Mouse (Mus musculus) cerebellum, adult (tissue): ENCODE data around the gene Lrrc58.

ENCODE experiments used
- ATAC-seq: cut with Nextera tagmentation; 2 replicates; pipeline ENCODE4 v1.9.2; 2017; ENCODE audit warnings: mild to moderate bottlenecking, moderate library complexity, mixed read lengths; ENCODE audit not compliant: insufficient number of reproducible peaks, low FRiP score, low TSS enrichment

The Lrrc58 gene

DNA sequence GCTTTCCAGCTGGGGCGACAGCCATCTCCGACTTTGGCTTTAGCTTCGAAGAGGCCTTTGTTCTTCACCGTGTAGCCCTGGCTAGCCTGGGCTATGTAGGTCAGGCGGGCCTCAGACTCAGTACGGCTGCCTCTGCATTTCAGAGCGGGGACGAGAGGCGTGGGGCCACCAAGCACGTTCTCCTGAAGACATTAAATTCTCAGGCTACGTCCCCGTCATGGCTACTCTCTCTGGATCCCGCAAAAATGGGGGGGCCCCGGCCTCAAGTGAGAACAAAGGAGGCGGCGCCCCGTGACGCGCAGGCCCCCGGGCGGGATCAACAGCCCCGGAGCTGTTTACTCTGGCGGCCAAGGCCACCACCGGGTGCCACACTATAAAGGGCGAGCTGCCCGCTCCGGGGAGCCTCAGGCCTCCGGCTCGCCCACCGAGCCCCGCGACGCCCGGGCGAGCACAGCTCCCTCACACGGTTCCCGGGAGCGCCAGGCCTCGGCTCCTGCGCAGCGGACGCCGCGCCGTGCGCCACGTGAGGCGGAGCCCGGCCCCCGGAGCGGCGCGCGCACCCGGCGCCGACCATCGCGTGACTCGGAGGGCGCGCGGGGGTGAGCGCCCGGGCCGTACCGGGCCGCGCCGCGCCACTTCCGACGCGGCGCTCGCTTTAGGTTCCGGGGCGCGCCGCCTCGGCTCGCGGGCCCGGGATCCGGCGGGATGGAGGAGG is at the start of gene Lrrc58:
Lrrc58 (plus strand) TSS at position 599 of the 715 bp plus-strand sequence.
- ATAC-seq, result peak; percentile 83

DNA sequence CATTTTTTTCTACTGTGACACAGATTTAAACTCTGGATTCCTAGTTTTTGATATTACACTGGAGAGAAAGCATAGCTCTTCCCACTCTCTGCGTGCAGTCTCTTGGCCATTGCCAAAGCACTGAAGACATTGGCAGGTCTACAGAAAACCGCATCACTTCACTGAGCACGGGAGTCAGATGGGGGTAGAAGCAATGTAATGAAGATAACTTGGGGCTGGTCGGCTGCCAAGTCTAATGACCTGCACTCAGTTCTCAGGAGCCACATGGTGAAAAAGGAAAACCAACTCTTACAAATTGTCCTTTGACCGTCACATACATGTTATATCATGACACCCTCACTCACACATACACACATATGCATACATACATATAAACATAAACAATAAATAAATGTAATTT is 44.2 kb upstream of the Lrrc58 start:
- ATAC-seq, result no peak

DNA sequence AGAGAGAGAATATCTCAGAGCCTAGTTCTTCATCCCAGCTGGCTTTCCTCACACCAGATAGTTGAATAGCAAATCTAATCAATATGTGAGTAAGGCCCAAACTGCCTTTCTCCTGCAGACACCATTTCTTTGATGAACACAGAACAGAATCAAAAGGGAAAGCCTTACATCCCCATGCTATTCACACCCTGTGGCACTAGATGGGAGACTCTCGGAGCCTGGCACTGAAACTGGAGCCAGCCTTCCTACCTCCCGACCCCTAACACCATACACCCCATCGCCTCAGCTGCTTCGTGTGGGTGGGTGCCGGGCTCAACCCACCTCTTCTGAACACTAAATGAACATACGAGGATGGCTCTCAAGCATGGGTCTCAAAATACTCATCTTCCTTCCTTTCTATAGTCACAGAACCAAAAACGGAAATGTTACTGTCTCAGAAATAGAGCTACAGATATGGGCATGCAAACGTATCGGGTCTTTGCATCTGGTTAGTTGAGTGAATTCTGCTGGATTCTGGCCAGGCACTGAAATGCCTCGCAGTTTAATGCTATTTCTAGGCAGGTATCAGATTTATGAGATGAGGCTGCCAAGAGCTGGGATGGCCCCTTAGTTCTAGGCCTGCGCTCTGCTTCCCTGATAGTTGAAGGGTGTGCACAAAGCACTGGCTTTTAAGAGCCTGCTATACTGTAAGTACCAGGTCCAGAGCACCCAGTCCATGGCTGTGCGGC is 43.2 kb upstream of the Lrrc58 start:
- no peak for ATAC-seq

DNA sequence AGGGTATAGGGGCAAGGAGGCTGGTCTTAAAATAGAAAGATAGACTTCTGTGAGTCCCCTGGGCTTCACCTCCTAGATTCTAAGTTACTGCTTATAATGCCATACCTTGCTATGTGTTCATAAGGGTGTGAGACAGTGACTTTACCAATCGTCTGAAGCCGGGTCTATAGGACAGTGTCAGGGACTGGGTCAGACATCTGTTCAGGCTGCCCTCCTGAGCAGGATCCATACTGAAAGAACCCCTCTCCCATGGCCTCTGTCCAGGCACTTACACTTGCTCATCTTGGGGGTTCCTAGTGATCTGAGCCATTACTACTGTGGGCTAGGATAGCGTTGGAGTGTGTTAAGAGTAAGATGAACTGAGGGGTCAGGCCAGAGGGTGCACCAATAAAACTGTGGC is 41.9 kb upstream of the Lrrc58 start:
- no peak for ATAC-seq

DNA sequence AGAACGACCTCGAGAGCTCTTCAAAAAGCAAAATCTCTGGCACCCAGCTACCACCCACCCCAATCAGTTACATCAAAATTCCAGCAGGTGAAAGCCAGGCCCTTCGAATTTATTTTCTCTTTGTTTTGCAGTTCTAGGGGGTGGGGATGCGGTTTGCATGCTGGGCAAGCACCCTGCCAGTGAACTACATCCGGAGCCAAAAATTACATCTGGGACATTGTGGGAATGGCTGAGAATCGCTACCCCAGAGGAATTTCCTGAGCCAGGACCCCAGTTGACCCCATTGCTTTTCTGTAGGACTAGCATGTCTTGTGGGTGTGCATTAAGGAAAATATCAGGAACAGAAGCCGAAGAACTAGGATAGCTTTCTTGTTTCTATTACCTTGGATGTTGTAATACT is 37.1 kb upstream of the Lrrc58 start:
- ATAC-seq, result no peak

DNA sequence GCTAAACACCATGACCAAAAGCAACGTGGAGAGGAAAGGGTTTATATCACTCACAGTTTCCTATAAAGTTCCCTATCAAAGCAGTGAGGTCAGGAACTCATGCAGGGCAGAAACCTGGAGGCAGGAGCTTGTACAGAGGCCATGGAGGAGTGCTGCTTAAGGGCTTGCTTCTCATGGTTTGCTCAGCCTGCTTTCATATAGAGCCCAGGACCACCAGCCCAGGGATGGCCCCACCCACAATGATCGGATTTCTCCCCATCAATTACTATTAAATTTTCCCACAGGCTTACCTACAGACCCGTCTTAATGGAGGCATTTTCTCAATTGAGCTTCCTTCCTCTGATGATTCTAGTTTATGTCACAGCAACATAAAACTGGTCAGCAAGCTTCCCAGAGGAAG is 30.6 kb upstream of the Lrrc58 start:
- ATAC-seq, result no peak

DNA sequence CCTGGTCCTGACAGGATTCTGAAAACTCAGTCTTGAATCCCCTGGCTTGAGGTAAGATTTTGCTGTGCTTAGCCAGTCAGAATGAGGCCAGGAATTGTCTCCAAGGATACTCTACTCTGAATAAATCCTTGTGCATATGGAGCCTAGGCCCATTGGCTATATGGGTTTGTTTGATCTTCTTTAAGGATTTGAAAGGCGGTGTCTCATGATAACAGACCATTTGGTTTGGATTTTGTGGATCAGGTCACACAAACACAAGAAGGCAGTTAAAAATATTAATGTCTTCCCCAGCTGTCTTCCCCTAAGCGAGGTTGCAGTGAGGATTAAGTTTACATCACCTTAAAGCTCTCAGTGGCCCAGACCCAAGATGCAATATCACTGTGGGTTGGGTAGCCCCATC is 25.8 kb upstream of the Lrrc58 start:
- ATAC-seq, result no peak

DNA sequence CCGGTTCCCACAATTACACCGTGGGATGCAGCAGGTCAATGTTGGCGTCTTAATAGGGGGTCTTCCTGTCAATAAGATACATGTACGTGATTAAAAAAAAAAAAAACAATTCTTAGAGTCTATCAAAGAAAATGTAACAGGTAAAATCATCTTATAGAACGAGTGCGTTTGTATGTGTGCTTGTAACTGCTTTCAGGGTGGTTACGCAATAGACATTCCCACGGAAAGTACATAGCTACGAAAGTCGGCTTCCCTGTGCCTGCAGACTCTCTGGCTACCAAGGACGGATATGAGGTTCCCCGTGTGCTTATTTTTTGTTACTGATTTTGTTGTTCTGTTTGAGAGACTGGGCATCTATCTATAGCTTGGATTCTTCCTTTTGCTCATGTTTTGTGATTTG is 24.4 kb upstream of the Lrrc58 start:
- ATAC-seq, result no peak

DNA sequence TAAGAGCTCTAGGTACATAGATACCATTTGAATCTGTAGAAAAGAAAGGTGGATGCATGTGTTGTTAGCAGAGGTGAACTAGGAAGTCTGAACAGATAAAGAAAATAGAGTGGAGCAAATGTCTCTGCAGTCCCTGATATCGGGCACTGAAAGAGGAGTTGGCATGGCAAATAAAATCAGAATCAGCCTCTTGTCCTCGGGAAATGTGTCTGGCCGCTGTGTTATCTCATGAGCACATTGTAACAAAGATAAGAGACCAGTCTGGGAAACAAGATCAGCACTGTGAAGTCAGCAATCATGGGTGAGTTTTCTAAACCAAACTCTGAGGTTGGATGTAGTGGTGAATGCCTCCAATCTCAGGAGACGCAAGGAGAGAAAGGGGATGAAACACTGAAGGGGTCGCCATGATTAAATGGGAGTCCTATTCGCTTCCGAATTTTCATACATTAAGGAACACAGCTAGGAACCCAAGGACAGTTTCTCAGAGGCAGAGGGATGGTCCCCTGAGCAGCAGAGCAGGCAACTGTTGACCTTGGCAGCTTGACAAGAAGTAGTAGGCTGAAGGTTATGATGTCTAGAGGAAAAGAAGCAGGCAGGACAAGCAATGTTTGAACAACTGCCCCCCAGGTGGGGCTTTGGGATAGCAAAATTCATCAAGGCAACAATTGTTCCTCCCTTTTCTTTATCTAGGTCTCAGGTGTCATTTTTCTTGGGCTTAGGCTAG is 22.8 kb upstream of the Lrrc58 start:
- ATAC-seq, result no peak

DNA sequence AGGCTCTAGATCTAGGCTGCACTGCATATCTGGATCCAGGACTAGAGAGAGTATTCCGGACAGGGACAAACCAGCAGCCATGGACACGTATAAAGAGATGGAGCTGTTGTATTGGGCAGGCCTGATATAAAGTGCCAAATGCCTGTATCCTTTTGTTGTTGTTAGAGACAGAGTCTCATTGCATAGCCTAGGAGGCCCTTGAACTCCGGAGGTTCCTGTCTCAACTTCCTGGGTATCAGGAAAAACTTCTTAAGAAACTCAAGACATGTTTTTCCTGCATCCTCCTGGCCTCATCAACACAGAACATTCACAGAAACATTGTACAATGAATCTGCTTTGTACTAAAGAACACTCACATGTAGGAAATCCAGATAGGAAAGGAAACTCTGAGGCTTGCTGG is 21.1 kb upstream of the Lrrc58 start:
- no peak for ATAC-seq

DNA sequence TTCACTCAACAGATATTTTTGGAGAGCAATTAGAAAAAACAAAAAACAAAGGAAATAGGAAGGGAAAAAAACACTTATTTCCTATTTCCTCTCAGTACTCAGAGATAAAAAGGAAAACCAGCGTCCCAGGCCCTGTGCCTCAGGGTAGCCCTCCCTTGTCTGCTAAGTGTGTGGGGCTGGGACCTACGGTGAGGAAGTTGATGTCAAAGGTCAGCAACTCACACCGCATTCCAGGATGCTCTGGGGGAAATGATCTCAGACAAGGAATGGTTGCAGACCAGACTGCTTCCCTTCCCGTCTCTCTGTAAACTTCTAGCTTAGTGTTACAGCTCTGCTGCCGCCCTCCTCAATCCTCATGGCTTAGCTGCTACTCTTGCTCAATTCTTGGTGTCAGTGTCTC is 16.8 kb upstream of the Lrrc58 start:
- ATAC-seq, result no peak

DNA sequence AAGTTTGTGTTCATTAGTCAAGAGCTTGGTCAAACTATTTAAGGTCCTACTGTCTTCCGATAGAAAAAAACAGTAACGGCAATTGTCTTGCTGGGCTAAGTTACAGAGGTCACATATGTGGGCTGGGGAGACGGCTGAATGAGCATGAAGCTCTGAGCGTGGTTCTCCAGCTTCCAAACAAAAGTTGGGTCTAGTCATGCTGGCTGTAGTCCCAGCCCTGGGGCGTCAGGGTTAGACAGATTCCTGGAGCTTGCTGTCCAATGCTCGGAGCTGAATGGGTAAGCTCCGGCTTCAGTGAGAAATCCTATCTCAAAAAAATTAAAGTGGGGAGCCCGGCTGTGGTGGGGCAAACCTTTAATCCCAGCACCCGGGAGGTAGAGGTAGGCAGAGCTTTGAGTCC is 14.9 kb upstream of the Lrrc58 start:
- no peak for ATAC-seq

DNA sequence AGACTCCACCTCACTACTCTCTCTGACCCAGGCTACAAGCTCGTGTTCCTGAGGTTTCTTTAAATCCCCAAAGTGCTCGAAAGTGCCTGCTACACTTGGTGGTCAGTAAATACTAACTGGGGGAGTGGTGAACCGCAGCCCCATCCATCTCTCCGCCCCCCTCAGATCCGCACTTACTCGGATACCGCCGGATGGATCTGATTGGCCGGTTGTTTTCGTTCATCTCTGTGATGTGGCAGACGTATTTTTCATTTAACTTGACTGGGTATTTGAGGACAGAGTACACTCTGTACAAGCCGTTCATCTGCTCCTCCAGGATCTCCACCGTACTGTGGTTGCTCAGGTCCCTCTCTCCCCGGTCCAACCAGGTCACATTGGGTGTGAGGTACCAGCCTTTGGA is 14.1 kb upstream of the Lrrc58 start:
- no peak for ATAC-seq

DNA sequence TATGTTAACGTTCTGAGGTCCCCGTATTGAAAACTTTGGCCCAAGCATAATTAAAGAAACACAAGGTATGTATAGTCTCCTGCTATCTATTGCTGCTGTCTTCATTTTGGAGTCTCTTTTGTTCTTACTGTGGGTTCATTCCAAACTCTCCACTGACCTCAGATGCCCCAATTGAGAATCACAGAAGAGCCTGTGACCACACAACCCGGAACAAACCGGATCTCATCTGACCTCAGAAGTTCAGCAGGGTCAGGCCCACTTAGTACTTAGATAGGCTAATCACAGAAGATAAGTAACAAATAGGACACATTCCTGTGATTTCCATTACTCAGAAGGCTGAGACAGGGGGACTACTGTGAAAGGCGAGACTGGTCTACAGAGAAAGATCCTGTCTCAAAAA is 13.6 kb upstream of the Lrrc58 start:
- ATAC-seq, result no peak

DNA sequence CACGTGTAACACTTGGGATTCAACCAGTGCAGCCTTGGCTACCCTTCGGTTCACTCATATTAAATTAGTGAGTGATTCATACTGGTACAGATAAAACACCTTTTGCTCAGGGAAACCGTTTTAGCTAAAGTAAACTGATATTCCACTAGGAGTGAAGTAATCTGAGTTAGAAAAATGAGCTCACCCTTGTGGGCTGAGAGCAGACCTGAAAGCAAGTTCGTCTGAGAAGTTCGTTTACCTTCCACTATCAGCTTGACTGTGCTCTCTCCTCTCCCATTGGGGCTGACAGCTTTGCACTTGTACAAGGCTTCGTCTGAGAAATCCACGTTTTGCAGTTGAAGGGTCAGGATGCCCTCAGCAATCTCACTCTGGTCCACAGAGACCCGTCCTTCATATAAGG is 12.6 kb upstream of the Lrrc58 start:
- no peak for ATAC-seq

DNA sequence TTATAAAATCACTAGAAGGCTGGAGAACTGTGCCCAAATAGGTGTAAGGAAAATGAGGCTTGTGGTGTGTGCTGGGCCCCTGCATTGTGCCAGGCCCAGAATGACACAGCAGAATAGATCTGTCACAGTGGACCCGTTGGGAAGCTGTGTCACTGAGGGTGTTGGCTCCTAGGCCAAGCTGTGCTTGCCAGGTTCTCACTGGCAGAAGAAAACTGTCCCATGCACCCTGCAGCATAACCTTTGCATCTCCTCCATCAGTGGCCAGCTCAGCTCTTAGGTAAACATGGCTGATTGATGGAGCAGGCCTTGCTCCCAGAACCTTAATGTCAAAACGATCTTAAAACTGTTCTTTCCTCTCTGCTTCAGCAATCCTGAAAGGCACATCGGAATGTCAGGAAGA is 11.9 kb upstream of the Lrrc58 start:
- ATAC-seq, result no peak

DNA sequence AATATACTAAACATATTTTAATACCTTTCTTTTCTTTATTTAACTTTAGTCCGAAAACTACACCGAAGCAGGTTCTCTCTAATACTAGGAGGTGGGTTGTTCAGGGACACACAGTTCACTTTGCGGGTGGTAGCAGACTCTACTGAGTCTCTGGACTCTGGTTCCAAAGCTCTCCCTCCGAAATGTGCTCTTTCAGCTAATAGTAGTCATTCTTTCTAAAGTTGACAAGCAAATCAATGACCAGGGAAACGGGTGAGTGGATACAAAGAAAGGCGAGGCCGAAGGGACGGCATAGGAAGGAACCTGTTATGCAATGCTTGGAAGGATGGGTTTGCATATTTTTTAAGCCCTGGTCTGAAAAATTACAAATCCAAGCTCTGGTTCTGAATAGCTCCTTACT is 10.7 kb upstream of the Lrrc58 start:
- ATAC-seq, result no peak

DNA sequence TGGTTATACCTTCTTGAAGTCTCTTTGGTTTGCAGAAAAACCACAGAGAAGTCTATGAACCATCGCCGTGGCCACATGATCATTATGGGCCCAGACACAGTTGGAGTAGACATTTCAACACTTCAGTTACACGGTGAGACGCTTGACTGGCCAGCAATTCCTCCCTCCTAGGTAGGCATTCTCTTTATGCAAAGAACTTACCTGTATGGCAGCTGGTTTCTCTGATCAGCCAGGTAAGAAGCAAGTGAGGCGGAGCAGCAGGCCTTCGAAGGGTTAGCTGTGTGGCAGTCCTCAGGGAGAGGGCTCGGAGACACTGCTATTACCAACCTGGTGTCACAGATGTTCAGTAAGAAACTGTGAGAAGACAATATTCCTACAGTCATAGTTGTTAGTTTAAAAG is 8.0 kb upstream of the Lrrc58 start:
- ATAC-seq, result no peak

DNA sequence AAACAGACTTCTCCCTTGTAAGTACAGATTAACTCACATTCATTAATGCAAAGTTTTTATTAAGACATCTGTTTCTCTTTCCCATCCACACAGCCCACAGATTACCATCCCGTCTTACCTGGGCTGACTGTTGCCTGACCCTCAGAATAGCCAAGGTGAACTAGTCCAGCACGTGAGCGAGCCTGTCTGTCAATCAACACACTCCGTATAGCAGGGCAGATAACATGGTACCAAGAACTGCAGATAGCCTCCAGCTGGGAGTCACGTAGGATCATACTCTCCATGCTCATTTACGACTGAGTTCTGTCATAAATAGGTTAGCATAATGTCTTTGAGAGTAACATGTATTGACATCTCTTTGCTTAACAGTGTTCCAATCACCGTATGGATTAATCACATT is 7.2 kb upstream of the Lrrc58 start, which contains the start of gene Gm36028:
Gm36028 (minus strand) TSS at position 118 of the 400 bp plus-strand sequence.
- no peak for ATAC-seq

DNA sequence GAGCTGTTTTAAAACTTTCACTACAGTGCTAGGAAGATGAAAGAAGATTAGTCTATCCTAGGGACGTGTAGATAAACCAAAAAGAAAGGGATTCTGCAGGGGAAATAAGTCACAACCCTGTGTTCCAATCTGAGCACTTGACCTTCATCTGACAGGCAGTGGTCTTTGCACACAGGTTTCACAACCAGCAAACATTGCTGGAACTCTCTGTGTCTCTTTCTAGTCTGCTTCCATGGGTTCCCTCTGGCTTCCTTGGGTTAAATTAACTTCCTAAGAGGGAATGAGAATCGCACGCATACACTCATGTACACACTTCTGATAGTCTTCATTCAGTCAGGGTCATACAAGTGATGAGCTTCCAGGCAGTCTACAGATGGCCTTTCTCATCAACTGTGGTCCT is 4.3 kb upstream of the Lrrc58 start:
- no peak for ATAC-seq

DNA sequence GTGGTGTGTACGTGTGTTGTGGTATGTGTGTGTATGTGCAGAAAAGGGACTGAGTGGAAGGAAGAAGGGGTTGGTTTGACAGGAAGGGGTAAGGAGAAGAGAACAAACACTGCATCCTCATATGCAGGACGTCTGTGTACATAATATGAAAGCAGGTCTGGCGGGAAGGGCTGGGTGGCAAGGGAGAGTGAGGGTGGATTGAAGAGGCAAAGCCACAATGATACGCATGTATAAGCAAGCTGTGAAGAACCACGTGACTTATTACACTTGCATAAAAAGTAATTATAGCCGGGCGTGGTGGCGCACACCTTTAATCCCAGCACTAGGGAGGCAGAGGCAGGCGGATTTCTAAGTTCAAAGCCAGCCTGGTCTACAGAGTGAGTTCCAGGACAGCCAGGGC is 2.3 kb upstream of the Lrrc58 start:
- ATAC-seq, result no peak
